Mouse (Mus musculus): ENCODE measurements around the gene Tnfaip2.
A peak's percentile ranks its signal among the peaks of the same experiment; 100 is the strongest.

The Tnfaip2 gene

GRCm38 (mm10) chr12:111428961-111429911 is 13.0 kb upstream of the Tnfaip2 start:
- no peak for DNase-seq

GRCm38 (mm10) chr12:111430049-111430867 is 12.0 kb upstream of the Tnfaip2 start:
- no peak for DNase-seq

GRCm38 (mm10) chr12:111430868-111431817 is 11.1 kb upstream of the Tnfaip2 start:
- DNase-seq = no peak

- DNase-seq = no peak
Observed at GRCm38 (mm10) chr12:111432097-111432496, 10.2 kb upstream of the Tnfaip2 start.

GRCm38 (mm10) chr12:111432751-111433331 is 9.4 kb upstream of the Tnfaip2 start:
- DNase-seq = no peak

GRCm38 (mm10) chr12:111434164-111434744 is 8.0 kb upstream of the Tnfaip2 start:
- DNase-seq = no peak

- no peak for DNase-seq
Observed at GRCm38 (mm10) chr12:111434745-111435327, 7.4 kb upstream of the Tnfaip2 start.

- DNase-seq = no peak
Observed at GRCm38 (mm10) chr12:111436170-111436569, 6.1 kb upstream of the Tnfaip2 start.

GRCm38 (mm10) chr12:111436640-111437039 is 5.6 kb upstream of the Tnfaip2 start:
- peak; percentile 38 for DNase-seq

GRCm38 (mm10) chr12:111437222-111437900 is 4.9 kb upstream of the Tnfaip2 start:
- DNase-seq = no peak

- DNase-seq = no peak
Observed at GRCm38 (mm10) chr12:111438850-111439249, 3.4 kb upstream of the Tnfaip2 start.

- DNase-seq = no peak
Observed at GRCm38 (mm10) chr12:111440701-111441373, 1.4 kb upstream of the Tnfaip2 start.

- DNase-seq = peak; percentile 28
Observed at GRCm38 (mm10) chr12:111441523-111441922, 746 bp upstream of the Tnfaip2 start.

GRCm38 (mm10) chr12:111443011-111443870 is 972 bp downstream of the Tnfaip2 start:
- no peak for DNase-seq

- no peak for DNase-seq
Observed at GRCm38 (mm10) chr12:111443921-111444831, 1.9 kb downstream of the Tnfaip2 start.

- DNase-seq = no peak
Observed at GRCm38 (mm10) chr12:111445161-111445889, 3.1 kb downstream of the Tnfaip2 start.
